Mouse (Mus musculus) heart, embryonic 11.5 days (tissue): Measurements from ENCODE around the gene Rasa3. TPM values are rescaled to one million over a fixed set of nuclear protein-coding genes. Genes with fewer than 3 reads are reported as not detected.

Experiments
- ATAC-seq: fragments of 200-750 bp; cut with Nextera tagmentation; replicated peaks from 2 replicates; pipeline ENCODE4 v1.8.0; 2017; ENCODE audit warnings: moderate library complexity; ENCODE audit not compliant: insufficient number of reproducible peaks, low FRiP score, low TSS enrichment
- H3K27ac ChIP-seq: fragments of 300-500 bp; sonication (generic); 2 replicates; pipeline ENCODE4 v1.5.1; 2014; ENCODE audit warnings: mild to moderate bottlenecking, low read depth, low read length
- H3K27me3 ChIP-seq: fragments of 300-500 bp; sonication (generic); 2 replicates; pipeline ENCODE4 v1.6.1; 2014; ENCODE audit warnings: mild to moderate bottlenecking, low read length, mixed read lengths; ENCODE audit not compliant: control insufficient read depth, insufficient read depth
- H3K36me3 ChIP-seq: fragments of 300-500 bp; sonication (generic); 2 replicates; pipeline ENCODE4 v1.6.1; 2014; ENCODE audit warnings: mild to moderate bottlenecking, low read length, moderate library complexity, mixed read lengths; ENCODE audit not compliant: control insufficient read depth, insufficient read depth
- H3K4me1 ChIP-seq: fragments of 300-500 bp; sonication (generic); 2 replicates; pipeline ENCODE4 v1.6.1; 2014; ENCODE audit warnings: low read length; ENCODE audit not compliant: control insufficient read depth, insufficient read depth
- H3K4me2 ChIP-seq: fragments of 300-500 bp; sonication (generic); 2 replicates; pipeline ENCODE4 v1.6.1; 2014; ENCODE audit warnings: mild to moderate bottlenecking, moderate library complexity
- H3K4me3 ChIP-seq: fragments of 300-500 bp; sonication (generic); 2 replicates; pipeline ENCODE4 v1.5.1; 2014; ENCODE audit warnings: low read depth, low read length
- H3K9ac ChIP-seq: fragments of 300-500 bp; sonication (generic); 2 replicates; pipeline ENCODE4 v1.6.1; 2014; ENCODE audit warnings: mild to moderate bottlenecking, low read depth, low read length, moderate library complexity
- H3K9me3 ChIP-seq: fragments of 300-500 bp; sonication (generic); replicated peaks from 2 replicates; pipeline ENCODE4 v1.6.1; 2016; ENCODE audit warnings: low read length; ENCODE audit not compliant: control insufficient read depth
- WGBS: fragments of 180-500 bp; shearing (Covaris S2); extraction: QIAGEN DNeasy Blood & Tissue Kit; methylation state at CpG from one replicate; pipeline ENCODE4 v1.1.7; 2014; ENCODE audit not compliant: insufficient replicate concordance; 5-methylcytosine and 5-hydroxymethylcytosine counted together
- polyA plus RNA-seq: library from polyadenylated mRNA; unstranded; fragments of >200 nt; fragmentation: Nextera tagmentation; extraction: Ambion mirVana; gene quantifications from 2 replicates; pipeline ENCODE4 v1.2.1, GENCODE M21; 2014

Rasa3 gene
- polyA plus RNA-seq, 1 experiment from 2014 or later = 26.3 TPM

DNA sequence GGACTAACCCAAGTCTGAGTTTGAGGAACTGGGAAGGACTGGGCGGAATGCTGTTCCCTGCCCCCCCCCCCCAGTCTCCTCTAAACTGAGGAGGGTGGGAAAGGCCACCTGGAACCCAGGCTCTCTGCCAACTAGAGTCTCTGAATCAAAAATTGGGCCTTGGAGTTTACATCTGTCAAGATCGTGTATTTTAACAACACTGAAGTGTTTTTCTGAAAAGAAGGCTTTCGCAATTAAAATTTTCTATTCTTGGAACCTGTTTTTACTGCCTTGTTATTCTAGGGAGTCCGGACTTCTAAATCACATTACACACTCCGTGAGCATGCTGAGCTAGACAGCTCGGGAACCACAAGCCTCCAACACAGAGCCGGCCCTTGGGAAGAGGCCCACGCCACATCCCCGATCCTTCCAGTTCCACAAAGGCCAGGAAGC is 36.9 kb downstream of the Rasa3 start:
- H3K4me3 ChIP-seq = no peak overlapping the region
- H3K9me3 ChIP-seq = no peaks in the 10 kb centered on the region
- no peak overlapping the region for H3K27ac ChIP-seq
- no peak for ATAC-seq
- 72% methylated on average over 9 of the region's 9 CpGs for WGBS
- no peaks in the 10 kb centered on the region for H3K27me3 ChIP-seq
- H3K4me1 ChIP-seq = peaks cover 22% of the 10 kb centered on the region
- H3K4me2 ChIP-seq = no peak overlapping the region
- H3K36me3 ChIP-seq = no peaks in the 10 kb centered on the region
- H3K9ac ChIP-seq = no peak overlapping the region

DNA sequence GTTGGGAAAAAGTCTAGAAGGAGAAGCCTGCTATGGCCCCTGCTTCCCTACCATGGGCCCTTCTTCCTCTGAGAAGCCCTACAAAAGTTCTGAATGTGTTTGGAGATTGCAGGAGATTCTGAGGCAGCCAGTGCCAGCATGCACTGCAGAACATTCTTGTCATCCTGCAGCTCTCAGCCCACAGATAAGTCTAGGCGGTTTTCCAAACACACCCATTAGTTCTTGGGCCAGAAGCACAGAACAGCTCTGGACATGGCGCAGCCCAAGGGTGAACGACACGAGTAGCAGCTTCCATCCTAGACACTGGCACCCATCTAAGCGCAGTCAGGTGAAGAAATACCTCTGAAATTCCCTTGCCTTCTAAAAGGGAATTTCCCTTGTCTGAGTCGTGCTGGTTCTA is 44.3 kb downstream of the Rasa3 start:
- H3K9me3 ChIP-seq = no peaks in the 10 kb centered on the region; the same call in 1 of the 2 replicates
- no peak overlapping the region for H3K27ac ChIP-seq
- H3K4me3 ChIP-seq = no peak overlapping the region
- WGBS = 79% methylated on average over 6 of the region's 6 CpGs
- H3K9ac ChIP-seq = no peak overlapping the region
- ATAC-seq = no peak
- no peaks in the 10 kb centered on the region for H3K4me1 ChIP-seq
- H3K4me2 ChIP-seq = no peak overlapping the region
- no peaks in the 10 kb centered on the region for H3K27me3 ChIP-seq
- peaks cover 1% of the 10 kb centered on the region; the same call in 1 of the 2 replicates for H3K36me3 ChIP-seq

DNA sequence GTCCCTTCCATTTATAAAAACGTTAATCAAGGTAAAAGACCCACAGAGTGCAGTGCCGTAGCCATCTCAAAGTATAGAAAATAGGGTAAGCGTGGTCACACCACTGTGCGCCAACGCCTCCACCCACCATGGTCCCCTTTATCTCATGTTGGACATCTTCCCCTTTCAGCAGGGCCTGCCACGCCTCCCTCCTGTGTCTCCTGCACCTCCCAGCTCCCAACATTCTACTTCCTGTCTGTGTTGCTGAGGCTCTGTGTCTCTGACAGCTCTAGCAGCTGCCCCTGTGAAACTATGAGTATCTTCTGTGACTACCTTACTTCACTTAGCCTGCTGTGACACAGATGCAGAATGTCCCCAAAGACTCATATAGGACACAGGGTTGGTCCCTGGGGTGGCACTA is 45.1 kb downstream of the Rasa3 start:
- Histone ChIP-seq H3K4me2 (no peak overlapping the region), H3K9me3 (no peaks in the 10 kb centered on the region; the same call in 1 of the 2 replicates), H3K27ac (no peak overlapping the region), H3K9ac (no peak overlapping the region), H3K4me3 (no peak overlapping the region), H3K36me3 (peaks cover 4% of the 10 kb centered on the region), H3K4me1 (no peaks in the 10 kb centered on the region), H3K27me3 (no peaks in the 10 kb centered on the region)
- 78% methylated on average over 6 of the region's 6 CpGs for WGBS
- ATAC-seq = no peak

DNA sequence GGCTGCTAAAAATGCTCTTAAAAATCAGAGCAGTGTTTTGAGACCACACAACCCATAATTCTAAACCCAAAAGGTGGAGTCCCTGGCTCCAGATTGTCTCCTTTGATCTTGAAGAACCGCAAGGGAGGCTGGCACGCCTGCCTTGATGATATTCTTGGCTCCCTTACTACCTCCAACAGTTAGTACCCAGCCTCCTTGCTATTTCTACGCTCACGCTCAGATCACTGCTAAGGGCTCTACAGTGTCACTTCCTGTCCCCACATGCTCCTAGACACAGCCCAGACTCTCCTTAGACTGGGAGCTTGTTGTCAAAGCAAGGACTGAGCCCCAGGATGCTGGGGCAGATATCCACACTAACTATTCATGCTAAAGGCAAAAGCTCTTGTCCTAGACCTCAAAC is 46.6 kb downstream of the Rasa3 start:
- no peak overlapping the region for H3K4me3 ChIP-seq
- H3K36me3 ChIP-seq = peaks cover 7% of the 10 kb centered on the region
- WGBS = 71% methylated on average over 4 of the region's 4 CpGs
- no peak overlapping the region for H3K9ac ChIP-seq
- H3K9me3 ChIP-seq = no peaks in the 10 kb centered on the region; the same call in 1 of the 2 replicates
- H3K4me2 ChIP-seq = no peak overlapping the region
- no peaks in the 10 kb centered on the region for H3K27me3 ChIP-seq
- H3K4me1 ChIP-seq = no peaks in the 10 kb centered on the region
- no peak for ATAC-seq
- no peak overlapping the region for H3K27ac ChIP-seq

DNA sequence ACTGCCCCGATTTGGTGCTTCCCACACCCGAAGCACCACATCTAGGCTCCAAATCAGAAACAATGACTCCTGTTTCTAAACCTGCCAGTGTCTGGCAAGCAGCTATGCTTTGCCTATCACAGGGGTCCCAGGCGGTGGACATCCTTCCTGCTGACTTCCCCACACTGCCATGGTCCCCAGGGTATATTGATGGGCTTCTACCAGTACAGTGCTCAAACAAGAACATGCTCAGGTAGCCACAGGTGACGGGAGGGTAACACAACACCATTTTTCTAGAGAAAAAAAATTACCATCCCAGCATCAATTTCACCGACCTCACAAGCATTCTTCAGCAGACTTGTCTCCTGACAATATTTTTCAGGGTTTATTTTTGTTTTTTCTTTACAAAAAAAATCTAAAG is 47.2 kb downstream of the Rasa3 start:
- Histone ChIP-seq H3K27ac (no peak overlapping the region), H3K4me2 (no peak overlapping the region), H3K4me1 (peaks cover 3% of the 10 kb centered on the region), H3K9me3 (no peaks in the 10 kb centered on the region; the same call in 1 of the 2 replicates), H3K27me3 (no peaks in the 10 kb centered on the region), H3K4me3 (no peak overlapping the region), H3K9ac (no peak overlapping the region), H3K36me3 (peaks cover 7% of the 10 kb centered on the region)
- WGBS = 71% methylated on average over 5 of the region's 5 CpGs
- no peak for ATAC-seq

DNA sequence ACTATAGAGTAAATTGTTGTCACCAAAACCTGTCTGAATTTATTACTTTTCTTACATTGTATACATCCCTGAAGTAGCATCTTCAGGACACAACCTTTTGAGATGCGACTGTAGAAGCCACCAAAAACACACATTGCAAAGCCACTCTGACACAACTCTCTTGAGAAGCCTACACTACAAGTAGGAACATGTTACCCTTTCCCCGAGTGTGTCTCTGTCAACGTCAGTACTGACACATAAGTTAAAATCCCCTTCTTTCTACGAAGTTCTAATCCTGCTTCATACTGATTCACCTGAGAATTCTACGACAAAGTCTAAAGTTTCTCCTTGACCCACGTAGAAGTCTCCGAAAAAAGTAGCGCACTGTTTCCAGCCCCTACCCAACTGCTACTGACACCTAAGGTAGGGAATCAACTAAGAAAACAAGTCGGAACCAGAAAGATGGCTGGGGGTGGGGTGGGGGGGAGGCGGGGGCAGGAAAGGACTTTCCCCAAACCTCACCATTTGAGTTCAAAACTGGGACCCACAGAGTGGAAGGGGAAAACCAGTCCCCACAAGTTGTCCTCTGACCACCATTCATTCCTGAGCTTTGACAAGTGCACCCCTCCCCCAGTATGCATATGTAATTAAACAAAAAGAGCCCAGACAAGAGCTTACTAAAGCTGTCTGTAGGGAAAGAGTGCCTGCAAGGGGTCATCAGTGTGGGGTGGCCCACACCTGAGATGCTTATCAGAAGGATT is 47.9 kb downstream of the Rasa3 start:
- Histone ChIP-seq H3K27me3 (no peaks in the 10 kb centered on the region), H3K9ac (no peak overlapping the region), H3K36me3 (peaks cover 7% of the 10 kb centered on the region), H3K4me2 (no peak overlapping the region), H3K9me3 (no peaks in the 10 kb centered on the region; the same call in 1 of the 2 replicates), H3K4me1 (peaks cover 10% of the 10 kb centered on the region), H3K4me3 (no peak overlapping the region), H3K27ac (no peak overlapping the region)
- 79% methylated on average over 10 of the region's 10 CpGs for WGBS
- ATAC-seq = no peak

DNA sequence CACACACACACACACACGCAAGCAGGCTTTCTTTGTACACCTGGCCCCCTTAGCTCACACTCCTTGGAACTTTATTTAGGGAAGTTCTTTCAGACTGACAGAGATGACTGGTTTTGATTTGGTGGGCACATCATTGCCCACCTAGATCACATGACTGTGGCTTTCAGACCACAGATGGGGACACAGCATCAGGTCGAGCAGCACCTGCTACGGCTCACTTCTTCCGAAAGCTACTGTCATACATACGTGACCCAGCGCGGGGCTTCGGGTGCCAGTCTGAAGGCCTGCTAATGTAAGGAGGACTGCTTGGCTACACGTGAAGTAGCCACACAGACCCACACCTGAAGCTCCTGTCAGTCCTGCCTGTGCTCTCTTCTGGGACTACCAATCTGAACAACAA is 49.3 kb downstream of the Rasa3 start:
- Histone ChIP-seq H3K4me1 (peaks cover 23% of the 10 kb centered on the region), H3K4me3 (no peak overlapping the region), H3K27ac (no peak overlapping the region), H3K4me2 (no peak overlapping the region), H3K9ac (no peak overlapping the region), H3K9me3 (no peaks in the 10 kb centered on the region), H3K36me3 (peaks cover 7% of the 10 kb centered on the region), H3K27me3 (no peaks in the 10 kb centered on the region)
- 91% methylated on average over 9 of the region's 9 CpGs for whole genome bisulfite sequencing
- no peak for ATAC-seq

DNA sequence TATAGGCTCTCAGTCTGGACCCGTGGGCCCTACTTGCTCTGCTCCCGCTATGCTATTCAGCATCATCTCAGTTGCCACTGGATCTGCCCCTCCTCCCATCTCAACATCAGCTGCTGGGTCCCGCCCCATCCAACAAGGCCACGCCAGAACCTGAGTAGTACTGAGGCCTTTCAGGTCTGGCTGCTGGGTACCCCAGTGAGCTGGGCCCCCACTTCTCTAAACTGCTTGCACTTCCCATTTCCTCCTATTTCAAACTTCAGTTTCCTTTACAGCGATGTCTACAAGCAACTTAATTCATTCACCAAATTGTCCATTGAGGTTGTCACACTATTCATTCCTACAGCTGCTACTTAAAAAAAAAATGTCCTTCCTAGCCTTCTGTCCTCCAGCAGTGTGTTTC is 49.8 kb downstream of the Rasa3 start:
- Histone ChIP-seq H3K27me3 (no peaks in the 10 kb centered on the region), H3K4me2 (no peak overlapping the region), H3K9me3 (no peaks in the 10 kb centered on the region), H3K9ac (no peak overlapping the region), H3K4me3 (no peak overlapping the region), H3K4me1 (peaks cover 25% of the 10 kb centered on the region), H3K36me3 (peaks cover 7% of the 10 kb centered on the region), H3K27ac (no peak overlapping the region)
- no peak for ATAC-seq
- WGBS = 91% methylated on average over 5 of the region's 5 CpGs

DNA sequence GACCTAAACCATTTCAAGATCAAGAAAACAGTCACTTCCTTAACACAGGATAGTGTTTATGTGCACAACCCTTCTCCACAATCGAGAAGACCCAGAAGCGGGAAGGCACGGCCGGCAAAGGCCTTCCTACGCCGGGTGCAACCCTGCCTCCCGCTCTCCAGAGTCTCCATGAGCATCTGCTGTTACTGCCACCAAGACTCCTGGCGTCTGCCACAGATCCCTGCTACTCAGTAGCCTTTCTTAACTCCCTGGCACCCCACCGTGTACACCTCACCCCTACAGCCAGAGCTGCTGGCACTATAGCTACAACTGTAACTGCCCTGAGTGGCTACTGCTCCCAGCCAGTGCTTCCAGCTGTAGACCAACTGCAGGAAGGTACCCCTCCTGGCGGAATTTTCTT is 51.3 kb downstream of the Rasa3 start:
- Histone ChIP-seq H3K9ac (no peak overlapping the region), H3K4me1 (peaks cover 25% of the 10 kb centered on the region), H3K27me3 (no peaks in the 10 kb centered on the region), H3K4me2 (no peak overlapping the region), H3K9me3 (no peaks in the 10 kb centered on the region), H3K36me3 (peaks cover 7% of the 10 kb centered on the region), H3K27ac (0 out of 2 replicates have a peak overlapping the region, but pooled peaks have one; percentile 41), H3K4me3 (no peak overlapping the region)
- whole genome bisulfite sequencing = 79% methylated on average over 10 of the region's 10 CpGs
- no peak for ATAC-seq
